Mouse (Mus musculus) layer of hippocampus, adult 9-11 months (tissue): ENCODE results near the gene Ninj2.

Experiments used
- DNase-seq: peaks from one replicate; pipeline ENCODE4 v3.0.0; 2022

Gene Ninj2

DNA sequence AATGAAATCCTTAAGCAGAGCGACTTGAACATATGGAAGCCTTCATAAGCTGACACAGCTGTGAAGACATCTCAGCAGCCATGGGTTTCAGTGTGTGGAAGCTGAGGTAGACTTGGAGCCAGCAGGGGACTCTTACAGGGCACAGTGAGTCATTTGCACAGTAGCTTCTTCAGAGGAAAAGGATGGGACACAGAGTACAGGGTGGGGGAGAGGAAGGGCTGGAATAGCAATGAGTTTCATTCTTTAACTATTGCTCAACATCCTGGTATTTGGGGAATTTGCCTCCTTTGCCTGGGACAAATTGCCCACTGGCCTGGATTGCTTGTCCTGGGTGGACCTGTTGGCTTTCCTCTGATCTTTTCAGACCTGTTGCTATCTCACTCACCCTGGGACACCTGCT is 52.3 kb downstream of the Ninj2 start:
- DNase-seq, result no peak

DNA sequence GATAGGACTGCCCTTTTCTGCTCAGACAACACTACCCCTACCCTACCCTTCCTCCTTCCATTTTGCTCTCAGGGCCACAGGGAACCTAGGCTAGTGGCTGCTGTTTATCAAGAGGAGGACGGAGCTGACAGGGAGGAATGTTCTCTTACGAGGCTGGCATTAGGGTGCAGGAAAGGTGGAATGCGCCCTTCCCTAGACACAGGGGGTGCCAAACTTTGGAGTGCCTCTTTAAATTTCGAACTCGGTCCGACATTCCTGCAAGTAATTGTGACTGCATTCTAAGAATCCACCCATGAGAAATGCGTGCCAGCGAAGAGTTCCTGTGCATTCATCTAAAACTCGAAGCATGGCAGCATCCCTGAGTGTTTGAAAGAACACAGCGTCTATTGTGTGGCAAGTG is 53.5 kb downstream of the Ninj2 start:
- no peak for DNase-seq

DNA sequence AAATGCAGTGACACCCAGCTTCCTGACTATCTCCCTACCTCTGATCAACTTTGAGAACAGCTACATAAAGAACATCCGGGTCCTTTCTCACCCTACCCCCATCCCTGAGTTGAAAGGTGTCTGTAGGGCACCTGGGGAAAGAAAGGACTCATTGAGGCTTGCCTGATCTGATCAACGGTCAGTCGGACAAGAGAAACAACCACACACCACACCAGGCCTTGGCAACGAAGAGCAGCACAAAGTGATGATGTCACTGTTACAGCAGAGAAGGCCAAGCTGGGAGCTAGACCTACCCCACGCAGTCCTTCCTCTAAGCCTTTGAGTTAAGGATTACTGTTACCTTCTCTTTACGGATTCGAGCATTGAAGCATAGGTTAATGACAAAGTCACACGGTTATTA is 54.3 kb downstream of the Ninj2 start:
- no peak for DNase-seq

DNA sequence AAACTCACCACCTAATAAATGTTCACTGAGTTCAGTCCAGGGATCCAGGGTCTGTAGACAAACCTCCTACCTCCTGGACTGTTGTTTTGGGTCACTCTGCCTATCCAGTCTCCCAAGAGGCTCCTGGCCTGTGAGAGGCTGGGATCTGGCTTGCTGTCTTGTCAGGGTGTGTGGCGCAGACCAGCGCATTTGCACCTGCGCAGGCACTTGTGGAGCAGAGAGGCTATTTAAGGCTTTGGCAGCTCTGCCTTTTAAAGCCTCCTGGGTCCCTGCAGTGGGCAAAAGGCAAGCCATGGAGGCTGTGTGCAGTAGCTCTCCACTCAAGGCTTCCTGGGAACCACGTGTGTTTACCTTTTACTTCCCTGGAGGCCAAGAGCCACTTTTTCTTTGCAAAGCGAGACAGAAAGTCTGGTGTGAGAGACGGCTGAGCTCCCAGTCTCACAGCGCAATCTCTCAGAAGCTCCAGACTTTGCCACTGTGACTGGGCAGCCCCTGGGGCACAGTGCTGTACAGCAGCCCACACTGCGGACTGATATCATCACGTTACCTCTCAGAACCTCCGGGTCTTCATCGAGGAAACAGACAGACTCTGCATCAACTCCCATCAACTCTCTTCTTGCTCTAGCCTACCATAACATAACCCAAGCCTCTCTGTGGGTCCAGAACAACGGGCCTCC is 55.7 kb downstream of the Ninj2 start:
- no peak for DNase-seq

DNA sequence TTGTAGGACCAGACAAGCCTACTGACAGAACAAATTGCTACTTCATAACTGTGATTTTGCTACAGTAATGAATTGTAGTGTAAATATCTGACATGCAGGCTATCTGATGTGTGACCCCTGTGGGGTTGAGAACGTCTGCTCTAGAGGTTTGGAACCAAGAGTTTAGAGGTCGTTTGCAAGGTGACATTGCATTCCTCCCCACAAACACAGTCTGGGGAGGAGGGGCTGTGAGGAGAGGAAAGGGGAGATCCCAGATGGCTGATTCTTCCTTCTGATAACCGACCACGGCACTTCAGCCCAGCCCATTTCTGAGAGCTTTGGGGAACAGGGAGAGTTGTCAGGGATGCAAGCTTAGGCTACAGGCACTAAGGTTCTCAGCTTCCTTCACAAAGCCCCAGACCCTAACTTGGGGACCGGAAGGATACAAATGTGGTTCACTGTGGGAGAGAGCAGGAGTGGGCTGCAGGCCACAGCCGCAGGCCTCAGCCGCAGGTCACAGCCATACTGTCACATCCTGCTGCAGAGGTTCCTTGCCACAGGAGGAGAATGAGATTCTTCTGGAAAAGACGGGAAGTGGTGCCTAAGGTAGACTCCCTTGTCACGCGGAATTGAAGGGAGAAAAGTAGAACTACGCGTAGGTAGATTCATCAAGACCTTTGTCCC is 56.4 kb downstream of the Ninj2 start:
- DNase-seq, result no peak

DNA sequence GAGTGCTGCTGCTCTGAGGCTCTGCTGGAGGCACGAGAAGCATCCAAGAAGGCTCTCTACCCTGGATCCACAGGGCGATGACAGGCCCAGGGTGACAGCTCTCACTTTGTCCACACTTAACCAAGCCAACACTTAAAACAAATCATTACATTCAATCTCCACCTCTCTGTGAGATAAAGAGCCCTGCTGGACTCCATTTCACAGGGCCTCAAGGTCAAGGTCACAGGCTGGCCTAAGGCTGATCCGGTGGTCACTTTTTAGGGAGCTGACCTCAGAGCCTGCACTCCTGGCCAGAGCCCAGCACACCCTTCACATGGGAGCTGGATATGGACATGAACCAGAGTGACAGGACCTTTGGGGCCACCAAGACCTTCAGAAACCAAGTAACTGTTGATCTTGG is 57.1 kb downstream of the Ninj2 start:
- no peak for DNase-seq

DNA sequence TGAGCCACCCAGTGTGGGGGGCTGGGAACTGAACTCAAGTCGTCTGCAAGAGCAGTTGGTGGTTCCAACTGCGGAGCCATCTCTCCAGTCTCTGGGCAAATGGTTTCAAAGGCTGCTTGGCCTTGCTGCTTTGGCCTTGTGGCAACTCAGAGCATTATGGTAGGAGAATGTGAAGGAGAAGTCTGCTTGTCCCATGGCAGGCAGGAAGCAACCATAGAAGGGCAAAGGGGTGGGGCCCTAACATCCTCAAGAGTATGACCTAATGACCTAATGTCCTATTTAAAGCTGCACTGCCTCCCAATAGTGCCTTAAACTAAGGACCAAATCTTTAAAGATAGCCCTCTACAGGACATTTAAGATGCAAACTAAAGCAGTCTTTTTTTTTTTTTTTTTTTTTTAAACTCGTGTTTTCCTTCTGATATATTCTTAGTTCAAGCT is 58.5 kb downstream of the Ninj2 start:
- no peak for DNase-seq

DNA sequence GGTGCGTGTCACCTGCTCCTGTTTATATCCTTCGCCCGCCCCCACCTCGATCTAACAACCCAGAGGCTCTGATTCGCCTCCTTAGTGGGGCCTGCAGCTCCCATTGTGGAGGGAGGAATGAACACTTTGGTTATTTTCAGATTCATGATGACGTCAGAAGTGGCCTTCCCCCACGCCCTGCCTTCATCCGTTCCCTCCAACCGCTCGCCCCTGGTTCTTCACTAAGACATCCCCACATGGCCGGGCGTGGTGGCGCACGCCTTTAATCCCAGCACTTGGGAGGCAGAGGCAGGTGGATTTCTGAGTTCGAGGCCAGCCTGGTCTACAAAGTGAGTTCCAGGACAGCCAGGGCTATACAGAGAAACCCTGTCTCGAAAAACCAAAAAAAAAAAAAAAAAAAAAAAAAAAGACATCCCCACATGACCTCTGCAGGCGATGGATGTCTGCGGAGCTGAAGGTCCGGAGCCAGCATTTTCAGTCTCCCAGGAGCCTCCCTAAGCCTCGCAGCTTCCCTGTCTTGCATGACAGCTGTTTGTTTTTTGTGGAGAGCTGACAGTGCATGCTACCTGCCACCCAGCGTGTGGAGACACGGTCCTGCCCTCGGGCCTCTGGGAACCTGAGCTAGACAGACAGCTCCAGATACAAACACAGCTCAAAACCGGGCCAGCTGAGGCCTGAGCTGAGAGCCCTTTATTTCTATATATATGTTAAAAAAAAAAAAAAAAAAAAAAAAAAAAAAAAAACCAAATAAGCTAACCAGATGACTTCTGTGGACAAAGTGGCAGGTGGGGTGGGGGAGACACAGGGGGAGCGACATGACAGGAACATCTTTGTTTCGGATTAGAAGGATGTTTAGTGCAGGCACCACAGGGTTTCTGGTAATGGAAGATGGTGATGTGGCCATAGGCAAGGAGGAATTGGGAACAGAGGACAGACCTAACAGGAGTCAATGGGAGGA is 59.9 kb downstream of the Ninj2 start:
- no peak for DNase-seq

DNA sequence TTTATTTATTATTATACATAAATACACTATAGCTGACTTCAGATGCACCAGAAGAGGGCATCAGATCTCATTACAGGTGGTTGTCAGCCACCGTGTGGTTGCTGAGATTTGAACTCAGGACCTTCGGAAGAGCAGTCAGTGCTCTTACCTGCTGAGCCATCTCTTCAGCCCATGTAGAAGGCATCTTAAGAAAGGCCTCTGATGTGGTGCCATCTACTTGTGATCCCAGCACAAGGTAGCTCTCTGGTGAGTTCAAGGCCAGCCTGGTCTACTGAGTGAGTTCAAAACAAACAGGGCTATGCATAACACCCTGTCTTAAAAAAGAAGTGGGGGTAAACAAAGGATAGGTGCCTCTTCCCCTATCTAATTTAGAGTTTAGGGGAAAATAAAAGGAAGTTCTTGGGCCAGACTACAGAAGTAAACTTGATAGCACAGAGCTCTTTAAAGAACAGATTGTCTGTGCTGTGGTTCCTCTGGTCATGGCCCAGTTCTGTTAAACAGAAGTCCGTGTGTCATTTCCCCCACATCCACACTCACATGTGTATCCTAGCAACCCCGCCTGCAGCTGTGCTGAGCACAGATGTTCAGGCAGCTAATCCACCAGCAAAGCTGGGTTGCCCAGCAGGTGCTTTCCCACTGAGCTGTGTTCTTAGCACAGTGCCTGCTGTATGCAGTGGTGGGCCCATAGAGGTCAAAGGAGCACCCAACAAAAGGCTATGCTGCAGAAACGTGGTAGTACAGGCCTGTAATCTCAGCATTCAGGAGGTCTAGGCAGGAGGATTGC is 61.6 kb downstream of the Ninj2 start:
- peak; percentile 65 for DNase-seq

DNA sequence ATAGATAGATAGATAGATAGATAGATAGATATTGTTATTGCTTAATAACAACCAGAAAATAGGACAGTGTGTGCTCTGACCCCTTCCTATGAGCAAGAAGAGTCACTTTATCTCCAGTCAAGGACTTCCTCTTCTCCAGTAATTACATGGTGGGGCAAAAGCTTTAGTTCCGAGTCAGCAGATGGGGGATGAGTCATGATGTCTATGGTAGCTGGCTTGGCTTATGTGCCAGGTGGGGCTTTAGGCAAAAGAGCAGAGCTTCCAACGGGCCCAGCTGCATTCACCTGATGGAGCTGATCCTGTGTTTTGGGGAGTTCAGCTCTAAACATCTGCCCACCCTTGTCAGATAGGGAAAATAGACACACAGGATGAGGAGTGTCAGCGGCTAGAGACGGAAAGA is 62.4 kb downstream of the Ninj2 start:
- peak; percentile 42 for DNase-seq

DNA sequence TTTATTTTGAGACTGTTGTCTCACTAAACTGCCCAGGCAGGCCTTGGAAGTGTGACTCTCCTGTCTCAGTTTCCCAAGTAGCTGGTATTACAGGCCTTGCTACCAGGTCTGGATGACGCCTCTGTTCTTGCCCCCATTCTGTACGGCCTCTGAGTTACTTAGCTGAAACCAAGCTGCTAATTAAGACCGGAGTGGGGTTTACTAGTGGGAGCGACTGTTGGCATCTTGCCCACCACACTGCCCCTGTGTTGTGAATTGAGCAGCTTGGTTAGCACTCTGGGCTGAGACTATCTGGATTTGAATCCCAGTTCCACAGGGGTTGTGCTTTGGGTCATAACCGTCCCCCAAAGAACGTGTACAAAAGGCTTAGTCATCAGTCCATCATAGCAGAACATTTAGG is 64.3 kb downstream of the Ninj2 start:
- DNase-seq, result no peak

DNA sequence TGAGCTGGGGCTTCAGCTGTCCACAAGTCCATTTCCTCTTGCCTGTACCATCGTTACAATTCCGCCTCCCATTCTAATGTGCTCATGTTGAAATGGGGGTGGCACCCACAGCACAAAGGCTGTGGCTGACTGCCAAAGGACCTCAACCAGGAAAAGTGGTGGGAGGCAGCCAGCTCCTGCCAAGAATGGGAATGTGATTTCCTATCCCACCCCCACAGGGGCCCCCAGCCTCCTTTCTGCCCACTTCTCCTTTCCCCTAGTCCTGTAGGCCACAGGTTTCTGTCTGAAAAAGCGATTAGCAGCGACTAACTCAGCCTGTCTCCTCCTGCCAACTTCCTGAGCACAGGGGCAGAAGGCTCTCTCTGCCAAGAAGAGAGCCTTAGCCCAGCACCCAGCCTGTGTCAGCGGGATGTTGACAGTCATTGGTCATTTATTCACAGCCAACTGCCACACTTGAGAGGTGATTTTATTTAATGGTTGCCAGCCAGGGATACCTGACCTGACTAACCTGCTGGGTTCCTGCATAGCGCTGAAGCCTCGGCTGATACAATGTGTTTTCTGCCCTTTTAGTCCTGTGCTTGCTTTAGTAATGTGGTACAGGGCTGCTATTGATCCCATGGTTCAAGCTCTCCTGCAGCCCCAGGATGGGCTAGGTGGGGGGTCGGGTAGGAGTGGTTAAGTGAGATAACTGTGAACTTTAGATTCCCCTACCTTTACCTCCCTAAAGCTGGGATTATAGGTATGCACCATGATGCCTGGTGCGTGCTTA is 66.2 kb downstream of the Ninj2 start:
- peak; percentile 92 for DNase-seq

DNA sequence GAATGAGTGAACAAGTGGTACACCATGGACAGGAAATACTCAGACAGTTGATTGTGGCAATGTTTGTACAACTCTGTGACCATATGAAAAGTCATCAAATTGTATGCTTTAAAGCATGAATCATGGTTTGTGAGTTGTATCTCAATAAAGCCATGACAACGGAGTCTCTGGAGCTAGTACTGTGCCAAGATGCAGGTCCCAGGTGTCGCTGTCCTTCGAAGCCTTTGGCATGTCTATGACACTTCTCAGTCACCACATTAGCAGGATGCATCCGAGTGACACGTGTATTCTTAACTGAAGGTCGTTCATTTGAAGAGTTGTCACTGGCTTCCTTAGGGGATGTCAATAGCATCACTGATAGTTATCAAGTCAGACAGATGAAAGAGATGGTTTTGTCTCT is 69.8 kb downstream of the Ninj2 start:
- DNase-seq, result no peak

DNA sequence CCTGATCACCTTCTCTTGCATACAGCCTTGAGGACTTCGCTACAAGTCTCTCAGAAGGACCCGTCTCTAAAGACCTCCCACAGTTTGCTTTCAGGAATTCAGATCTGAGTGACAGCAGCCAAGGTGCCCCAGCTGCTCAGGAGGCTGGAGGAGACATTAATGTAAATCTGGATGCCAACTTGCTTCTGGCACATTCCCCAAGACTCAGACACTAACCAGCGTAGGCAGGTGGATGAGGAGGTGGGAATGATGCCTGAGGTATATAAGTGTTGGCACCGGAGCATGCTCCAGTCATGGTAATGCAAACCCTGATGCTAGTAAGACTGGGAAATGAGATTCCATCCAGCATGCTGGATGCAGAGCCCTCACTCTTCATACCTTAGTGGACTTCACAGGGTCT is 71.6 kb downstream of the Ninj2 start:
- no peak for DNase-seq

DNA sequence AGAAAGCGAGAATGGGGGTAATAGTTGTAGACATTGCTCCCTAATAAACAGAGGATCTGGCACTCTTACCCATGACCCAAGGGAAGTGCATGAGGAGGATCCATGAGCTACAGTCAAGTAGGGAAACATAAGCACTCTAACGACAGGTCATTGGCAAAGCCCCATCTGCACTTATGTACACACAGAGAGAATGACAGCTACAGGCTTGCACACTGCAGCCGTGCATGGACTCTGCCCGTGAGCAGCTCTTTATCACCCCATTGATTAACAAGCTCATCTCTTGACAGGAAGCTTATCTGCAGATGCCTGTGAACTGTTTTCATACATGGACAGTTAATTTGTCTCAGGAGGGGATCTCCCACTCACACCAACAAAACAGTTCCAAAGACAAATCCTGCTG is 74.4 kb downstream of the Ninj2 start:
- DNase-seq, result no peak

DNA sequence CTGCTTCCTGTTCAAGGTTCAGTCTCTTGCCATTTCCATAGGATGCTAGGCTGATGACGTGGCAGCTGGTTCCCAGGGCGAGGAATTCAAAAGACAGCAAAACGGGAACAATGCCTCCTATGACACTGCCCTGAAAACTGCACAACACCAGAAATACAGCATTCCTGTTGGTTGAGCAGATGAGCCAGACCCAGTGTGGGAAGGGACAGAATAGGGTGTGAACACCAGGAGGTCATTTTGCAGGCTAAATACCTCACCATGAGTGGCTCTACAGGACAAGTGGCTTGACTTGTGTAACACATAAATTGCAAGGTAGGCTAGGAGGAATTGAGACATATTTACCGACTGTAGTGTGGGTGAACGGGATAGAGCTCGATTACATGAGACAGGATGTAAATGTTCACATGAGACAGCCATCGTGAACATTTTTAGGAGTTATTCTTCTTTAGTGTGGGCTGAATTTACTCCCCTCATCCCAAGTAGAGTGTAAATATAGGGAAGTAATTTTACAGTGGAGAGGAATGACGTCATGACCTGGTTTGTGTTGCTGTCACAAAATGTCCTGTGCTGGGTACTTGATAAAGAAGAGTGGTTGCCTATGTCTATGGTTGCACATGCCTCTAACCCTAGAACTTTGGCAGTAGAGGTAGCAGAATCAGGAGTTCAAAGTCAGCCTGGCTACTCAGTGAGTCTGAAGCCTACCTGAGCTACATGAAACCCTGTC is 79.3 kb downstream of the Ninj2 start:
- no peak for DNase-seq

DNA sequence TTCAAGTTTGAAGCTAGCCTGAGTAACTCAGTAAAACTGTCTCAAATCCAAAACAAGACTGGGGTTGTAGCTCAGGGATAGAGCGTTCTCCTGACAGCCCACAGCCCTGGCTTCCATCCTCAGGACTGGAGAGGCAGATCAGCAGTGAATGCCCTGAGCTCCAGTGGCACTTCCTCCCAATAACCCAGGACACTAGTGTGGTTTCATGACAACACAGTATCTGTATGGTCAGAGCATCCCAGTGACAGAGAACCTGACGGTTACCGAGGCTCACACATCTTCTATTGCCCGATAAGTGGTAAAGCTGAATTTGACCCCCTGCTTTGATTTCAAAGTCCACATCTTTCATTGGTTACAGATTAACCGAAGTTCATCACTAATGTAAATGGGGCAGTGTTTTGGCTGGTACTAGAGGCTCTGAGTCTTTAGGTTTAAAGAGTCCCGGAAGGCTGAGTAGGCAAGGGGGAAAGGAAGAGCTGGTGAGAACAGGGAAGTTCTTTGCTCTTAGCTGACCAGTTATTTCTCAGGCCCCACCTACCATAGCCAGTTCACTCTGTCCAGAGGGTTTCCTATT is 81.0 kb downstream of the Ninj2 start:
- DNase-seq, result no peak

DNA sequence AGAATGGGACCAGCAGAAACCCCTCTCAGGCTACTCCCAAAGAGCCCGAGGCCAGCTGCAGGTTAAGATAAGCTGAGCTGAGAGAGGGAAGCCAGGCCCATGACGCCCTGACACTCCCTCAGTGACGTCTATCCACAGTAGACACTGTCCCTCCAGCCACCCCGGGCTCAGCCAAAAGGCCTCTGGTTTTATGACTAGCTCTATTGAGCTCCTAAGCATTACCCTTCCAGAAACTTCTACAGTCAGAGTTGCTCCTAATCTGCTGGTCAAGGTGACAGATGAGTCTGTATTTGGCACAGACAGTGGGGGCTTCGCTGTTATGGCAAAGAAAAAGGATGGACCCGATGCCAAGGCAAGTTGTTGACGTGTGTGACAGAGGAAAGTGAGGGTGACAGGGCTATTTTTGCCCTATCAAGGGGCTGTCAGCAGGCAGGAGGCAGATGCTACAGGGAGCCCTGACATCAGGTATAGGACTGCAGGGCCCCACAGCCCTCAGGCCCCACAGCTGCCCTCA is 81.5 kb downstream of the Ninj2 start:
- DNase-seq, result no peak

DNA sequence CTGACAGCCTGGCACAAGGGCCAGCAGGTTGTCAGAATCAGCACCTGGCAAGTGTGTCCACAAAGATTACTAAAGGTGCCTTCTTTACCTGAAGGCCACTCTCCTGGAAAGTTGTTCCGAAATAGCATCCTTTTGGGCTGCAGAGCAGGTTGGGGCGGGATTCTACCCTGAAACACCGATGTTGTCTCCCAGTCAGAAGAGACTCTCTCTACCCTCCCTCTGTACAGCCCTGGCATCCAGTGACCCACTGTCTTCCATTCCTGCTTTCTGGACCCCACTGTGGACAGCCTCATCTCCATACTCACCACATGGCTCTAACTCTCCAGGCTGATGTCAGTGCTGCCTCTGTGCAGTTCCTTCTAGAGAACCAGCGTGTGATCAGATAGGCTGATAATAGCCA is 82.5 kb downstream of the Ninj2 start:
- no peak for DNase-seq

DNA sequence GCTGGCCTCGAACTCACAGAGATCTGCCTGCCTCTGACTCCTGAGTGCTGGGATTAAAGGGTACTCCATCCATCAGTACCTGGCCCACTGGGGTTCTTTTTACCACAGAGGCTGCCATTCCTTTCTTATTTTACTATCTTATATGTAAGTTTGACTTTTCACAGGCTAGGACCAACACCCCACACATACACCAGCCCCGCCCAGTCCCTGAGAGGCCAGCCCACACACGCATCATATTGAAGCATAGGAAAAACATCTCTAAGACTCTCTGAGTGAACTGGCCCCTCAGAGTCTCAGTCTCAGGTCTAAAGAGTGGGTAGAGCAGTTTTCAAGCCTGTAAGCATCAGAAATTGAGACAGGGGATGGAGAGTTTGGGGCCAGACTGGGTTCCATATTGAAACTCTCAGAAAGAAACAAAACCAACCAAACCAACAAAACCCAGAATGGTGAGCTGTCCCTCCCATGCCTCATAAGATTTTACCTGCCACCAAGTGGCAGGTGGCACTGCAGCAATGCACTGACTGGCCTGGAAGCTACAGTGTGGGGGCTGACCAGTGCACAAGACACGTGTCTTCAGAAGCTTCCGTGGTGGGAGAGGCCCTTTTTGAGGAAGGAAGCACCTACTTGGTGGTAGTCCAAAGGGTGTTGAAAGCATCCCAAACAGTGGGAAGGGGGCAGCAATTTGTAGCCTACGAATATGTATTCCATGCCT is 86.0 kb downstream of the Ninj2 start:
- no peak for DNase-seq
